ENCODE assay signal across 9 mouse cellular contexts in genomic region chr1:130575962-130576361, GRCm38 (mm10). TPM values are rescaled to one million over a fixed set of nuclear protein-coding genes. Genes with fewer than 3 reads are reported as not detected.
DNase-seq lines count a peak whose midpoint lies in the region; ATAC-seq and TF ChIP-seq lines count a peak whose summit lies in the region.
"Had no signal": no experiment of that assay in that cellular context is flagged by ENCODE, and none has a peak within 500 bp of the region (broad histone marks: within the 10 kb centered on the region; RNA-seq: fewer than 3 reads in every experiment).

No protein-coding gene starts in this region.

- H3K4me2 ChIP-seq in kidney, postnatal 0 days (ENCODE audit: low read length) = no peak overlapping the region
- H3K4me2 ChIP-seq: liver, embryonic 13.5 days had no signal

- ATAC-seq in kidney, postnatal 0 days (replicated peaks; ENCODE audit: low FRiP score, low read depth) = no peak

- intact Hi-C loops in heart, postnatal 36 days (cut with DNase I) = loop anchor here (1.0 to 10.0 kb wide), 2 partner anchors 58 to 209 kb away; no protein-coding TSS in a partner anchor

- no peaks in the 10 kb centered on the region for H3K4me1 ChIP-seq in kidney, postnatal 0 days (replicated peaks; ENCODE audit: insufficient read depth, low read length)
- H3K4me1 ChIP-seq: liver, embryonic 13.5 days had no signal

- no peak overlapping the region for H3K9ac ChIP-seq in kidney, postnatal 0 days (ENCODE audit: low read depth, low read length)
- H3K9ac ChIP-seq: liver, embryonic 13.5 days had no signal

- peak; percentile 64 for TF ChIP-seq CTCF in kidney, postnatal 0 days (IDR thresholded peaks at IDR 0.05; ENCODE audit: low read depth)

- DNase-seq in adrenal gland, postnatal 10 days = peak; percentile 51
- DNase-seq in adrenal gland, adult 18-20 months (ENCODE audit: low spot score in 2 of 2) = no peak
- peak; percentile 44 for DNase-seq in kidney, postnatal 0 days (ENCODE audit: low spot score)
- DNase-seq in kidney, adult 11 months = no peak
- peak; percentile 57 for DNase-seq in T-cell, adult 2 months (ENCODE audit: low spot score)
- DNase-seq in heart, postnatal 36 days = peak; percentile 18 to 31
- DNase-seq in lung, postnatal 36 days = peak; percentile 73
- DNase-seq in thymus, postnatal 36 days = peak; percentile 18 to 45
- DNase-seq: liver, embryonic 13.5 days had no signal

- no peaks in the 10 kb centered on the region for H3K27me3 ChIP-seq in kidney, postnatal 0 days (ENCODE audit: insufficient read depth, low read length)
- H3K27me3 ChIP-seq: liver, embryonic 13.5 days had no signal

- no peaks in the 10 kb centered on the region for H3K36me3 ChIP-seq in kidney, postnatal 0 days (ENCODE audit: insufficient read depth, low read length)
- H3K36me3 ChIP-seq: liver, embryonic 13.5 days had no signal

- H3K27ac ChIP-seq in kidney, postnatal 0 days = no peak overlapping the region
- H3K27ac ChIP-seq: liver, embryonic 13.5 days had no signal

- H3K4me3 ChIP-seq in kidney, postnatal 0 days (replicated peaks; ENCODE audit: low read depth, low read length) = no peak overlapping the region
- H3K4me3 ChIP-seq: liver, embryonic 13.5 days had no signal

- H3K9me3 ChIP-seq in kidney, postnatal 0 days (replicated peaks; ENCODE audit: low read length) = no peaks in the 10 kb centered on the region
- H3K9me3 ChIP-seq: liver, embryonic 13.5 days had no signal

RNA-seq across cellular contexts. Expression of gene Zp3r, which starts 53.5 kb away (rescaled TPM):
- total RNA-seq in adrenal gland, postnatal 10 days (2021) = not detected
- total RNA-seq in adrenal gland, adult 18-20 months (2021) = not detected
- polyA plus RNA-seq in kidney, postnatal 0 days (2015; fragmentation: Nextera tagmentation; extraction: Ambion mirVana) = not detected in 2 replicates
- total RNA-seq in heart, postnatal 36 days (2021) = not detected
- polyA plus RNA-seq: liver, embryonic 13.5 days had no signal

Comparison
In these comparisons a context has a peak if more than half of its experiments do, and no peak if none do; other contexts are left out.
1. DNase-seq: peak in adrenal gland, postnatal 10 days (single experiment), kidney, postnatal 0 days (single experiment), T-cell, adult 2 months (single experiment), heart, postnatal 36 days (2 of 2), lung, postnatal 36 days (single experiment) and thymus, postnatal 36 days (2 of 2); none in adrenal gland, adult 18-20 months (0 of 2) and kidney, adult 11 months (single experiment).